Mouse (Mus musculus) hindbrain, embryonic 15.5 days (tissue): ENCODE measurements around the gene Ist1. TPM values are rescaled to one million over a fixed set of nuclear protein-coding genes. Genes with fewer than 3 reads are reported as not detected.

Experiments
- ATAC-seq: fragments of 200-750 bp; cut with Nextera tagmentation; 2 replicates; pipeline ENCODE4 v1.8.0; 2017; ENCODE audit warnings: low read depth, moderate number of reproducible peaks, moderate TSS enrichment; ENCODE audit not compliant: low FRiP score
- H3K27ac ChIP-seq: fragments of 300-500 bp; sonication (generic); replicated peaks from 2 replicates; pipeline ENCODE4 v1.5.1; 2015; ENCODE audit warnings: mild to moderate bottlenecking, inconsistent platforms
- H3K27me3 ChIP-seq: fragments of 300-500 bp; sonication (generic); 2 replicates; pipeline ENCODE4 v1.6.1; 2015; ENCODE audit warnings: control low read depth, inconsistent platforms
- H3K36me3 ChIP-seq: fragments of 300-500 bp; sonication (generic); 2 replicates; pipeline ENCODE4 v1.6.1; 2015; ENCODE audit warnings: control low read depth, inconsistent platforms
- H3K4me1 ChIP-seq: fragments of 300-500 bp; sonication (generic); replicated peaks from 2 replicates; pipeline ENCODE4 v1.6.1; 2015; ENCODE audit warnings: control low read depth, inconsistent platforms
- H3K4me2 ChIP-seq: fragments of 300-500 bp; sonication (generic); 2 replicates; pipeline ENCODE4 v1.6.1; 2015; ENCODE audit warnings: moderate library complexity, mild to moderate bottlenecking, inconsistent platforms
- H3K4me3 ChIP-seq: fragments of 300-500 bp; sonication (generic); 2 replicates; pipeline ENCODE4 v1.5.1; 2015; ENCODE audit warnings: mild to moderate bottlenecking, inconsistent platforms
- H3K9ac ChIP-seq: fragments of 300-500 bp; sonication (generic); 2 replicates; pipeline ENCODE4 v1.6.1; 2015; ENCODE audit warnings: inconsistent platforms
- H3K9me3 ChIP-seq: fragments of 300-500 bp; sonication (generic); 2 replicates; pipeline ENCODE4 v1.6.1; 2016; ENCODE audit warnings: control low read depth, inconsistent platforms
- WGBS: fragments of 180-500 bp; shearing (Covaris S2); methylation state at CpG from one replicate; pipeline ENCODE4 v1.1.7; 2015; 5-methylcytosine and 5-hydroxymethylcytosine counted together
- polyA plus RNA-seq: library from polyadenylated mRNA; unstranded; fragments of >200 nt; fragmentation: Nextera tagmentation; extraction: Ambion mirVana; gene quantifications from 2 replicates; pipeline ENCODE4 v1.2.1, GENCODE M21; 2015

Gene Ist1
- polyA plus RNA-seq, 1 experiment from 2014 or later, result 148 TPM

- H3K36me3 ChIP-seq, result peaks cover 90% of the 10 kb centered on the region
- no peak overlapping the region for H3K27ac ChIP-seq
- H3K9me3 ChIP-seq, result no peaks in the 10 kb centered on the region
- ATAC-seq, result no peak
- H3K4me3 ChIP-seq, result no peak overlapping the region
- H3K9ac ChIP-seq, result no peak overlapping the region
- H3K4me2 ChIP-seq, result no peak overlapping the region
- WGBS, result 95% methylated on average over 9 of the region's 9 CpGs
- no peaks in the 10 kb centered on the region for H3K4me1 ChIP-seq
- H3K27me3 ChIP-seq, result no peaks in the 10 kb centered on the region
These were observed 17.0 kb downstream of the Ist1 start for GRCm38 (mm10) chr8:109675896-109676643.

GRCm38 (mm10) chr8:109673596-109673995 lies 19.5 kb downstream of the Ist1 start:
- Histone ChIP-seq H3K9me3 (no peaks in the 10 kb centered on the region), H3K9ac (no peak overlapping the region), H3K4me3 (no peak overlapping the region), H3K4me2 (no peak overlapping the region), H3K36me3 (peaks cover 89% of the 10 kb centered on the region), H3K27me3 (no peaks in the 10 kb centered on the region), H3K4me1 (no peaks in the 10 kb centered on the region), H3K27ac (no peak overlapping the region)
- no peak for ATAC-seq
- 92% methylated on average over 2 of the region's 2 CpGs for WGBS

- Histone ChIP-seq H3K4me1 (no peaks in the 10 kb centered on the region), H3K4me2 (no peak overlapping the region), H3K27ac (no peak overlapping the region), H3K9me3 (no peaks in the 10 kb centered on the region), H3K36me3 (peaks cover 90% of the 10 kb centered on the region), H3K9ac (no peak overlapping the region), H3K4me3 (no peak overlapping the region), H3K27me3 (no peaks in the 10 kb centered on the region)
- 90% methylated on average over 5 of the region's 5 CpGs for WGBS
- no peak for ATAC-seq
These were observed 20.4 kb downstream of the Ist1 start for GRCm38 (mm10) chr8:109672656-109673055.

GRCm38 (mm10) chr8:109666616-109667015 lies 26.4 kb downstream of the Ist1 start:
- no peak overlapping the region for H3K27ac ChIP-seq
- H3K4me3 ChIP-seq, result no peak overlapping the region
- H3K27me3 ChIP-seq, result no peaks in the 10 kb centered on the region
- no peaks in the 10 kb centered on the region for H3K4me1 ChIP-seq
- ATAC-seq, result no peak
- H3K4me2 ChIP-seq, result no peak overlapping the region
- peaks cover 45% of the 10 kb centered on the region for H3K36me3 ChIP-seq
- no peaks in the 10 kb centered on the region for H3K9me3 ChIP-seq
- 83% methylated on average over 5 of the region's 5 CpGs for WGBS
- H3K9ac ChIP-seq, result no peak overlapping the region

- Histone ChIP-seq H3K4me2 (no peak overlapping the region), H3K4me1 (no peaks in the 10 kb centered on the region), H3K27me3 (no peaks in the 10 kb centered on the region), H3K36me3 (peaks cover 10% of the 10 kb centered on the region; the same call in 1 of the 2 replicates), H3K9ac (no peak overlapping the region), H3K9me3 (no peaks in the 10 kb centered on the region), H3K27ac (no peak overlapping the region), H3K4me3 (no peak overlapping the region)
- 86% methylated on average over 3 of the region's 3 CpGs for WGBS
- ATAC-seq, result no peak
These were observed 30.7 kb downstream of the Ist1 start for GRCm38 (mm10) chr8:109662328-109662727.

GRCm38 (mm10) chr8:109656860-109657259 lies 36.2 kb downstream of the Ist1 start:
- ATAC-seq, result no peak

GRCm38 (mm10) chr8:109650801-109651200 lies 42.3 kb downstream of the Ist1 start:
- Histone ChIP-seq H3K9ac (no peak overlapping the region), H3K4me1 (no peaks in the 10 kb centered on the region), H3K4me3 (no peak overlapping the region), H3K4me2 (no peak overlapping the region), H3K27ac (no peak overlapping the region), H3K36me3 (no peaks in the 10 kb centered on the region), H3K9me3 (no peaks in the 10 kb centered on the region), H3K27me3 (no peaks in the 10 kb centered on the region)
- ATAC-seq, result no peak
- 68% methylated on average over 10 of the region's 10 CpGs for WGBS

More at GRCm38 (mm10) chr8:109656860-109657259, 36.2 kb downstream of the Ist1 start:
- no peaks in the 10 kb centered on the region for H3K36me3 ChIP-seq
- H3K27me3 ChIP-seq, result no peaks in the 10 kb centered on the region
- no peak overlapping the region for H3K4me2 ChIP-seq
- H3K4me3 ChIP-seq, result no peak overlapping the region
- H3K9ac ChIP-seq, result no peak overlapping the region
- no peaks in the 10 kb centered on the region for H3K4me1 ChIP-seq
- H3K9me3 ChIP-seq, result no peaks in the 10 kb centered on the region
- WGBS, result 86% methylated on average over 3 of the region's 3 CpGs
- no peak overlapping the region for H3K27ac ChIP-seq

GRCm38 (mm10) chr8:109648469-109648868 lies 44.6 kb downstream of the Ist1 start:
- Histone ChIP-seq H3K27ac (no peak overlapping the region), H3K4me3 (no peak overlapping the region), H3K36me3 (no peaks in the 10 kb centered on the region), H3K4me2 (no peak overlapping the region), H3K9me3 (no peaks in the 10 kb centered on the region), H3K27me3 (no peaks in the 10 kb centered on the region), H3K4me1 (no peaks in the 10 kb centered on the region), H3K9ac (no peak overlapping the region)
- WGBS, result 61% methylated on average over 7 of the region's 7 CpGs
- no peak for ATAC-seq

- no peaks in the 10 kb centered on the region for H3K36me3 ChIP-seq
- ATAC-seq, result no peak
- no peak overlapping the region for H3K4me2 ChIP-seq
- H3K9me3 ChIP-seq, result no peaks in the 10 kb centered on the region
- H3K27ac ChIP-seq, result no peak overlapping the region
- 66% methylated on average over 11 of the region's 11 CpGs for WGBS
- H3K4me3 ChIP-seq, result no peak overlapping the region
- H3K27me3 ChIP-seq, result no peaks in the 10 kb centered on the region
- H3K9ac ChIP-seq, result no peak overlapping the region
- no peaks in the 10 kb centered on the region for H3K4me1 ChIP-seq
These were observed 45.7 kb downstream of the Ist1 start for GRCm38 (mm10) chr8:109647331-109647730.

GRCm38 (mm10) chr8:109641236-109641635 lies 51.8 kb downstream of the Ist1 start:
- Histone ChIP-seq H3K27ac (no peak overlapping the region), H3K9ac (no peak overlapping the region), H3K4me3 (no peak overlapping the region), H3K9me3 (no peaks in the 10 kb centered on the region), H3K27me3 (no peaks in the 10 kb centered on the region), H3K36me3 (no peaks in the 10 kb centered on the region), H3K4me2 (no peak overlapping the region), H3K4me1 (no peaks in the 10 kb centered on the region)
- no peak for ATAC-seq
- 84% methylated on average over 5 of the region's 5 CpGs for WGBS

- Histone ChIP-seq H3K4me2 (no peak overlapping the region), H3K4me3 (no peak overlapping the region), H3K9me3 (no peaks in the 10 kb centered on the region), H3K36me3 (no peaks in the 10 kb centered on the region), H3K4me1 (no peaks in the 10 kb centered on the region), H3K27ac (no peak overlapping the region), H3K9ac (no peak overlapping the region), H3K27me3 (no peaks in the 10 kb centered on the region)
- no peak for ATAC-seq
- WGBS, result 73% methylated on average over 7 of the region's 7 CpGs
These were observed 52.6 kb downstream of the Ist1 start for GRCm38 (mm10) chr8:109640410-109640809.

GRCm38 (mm10) chr8:109638851-109639250 lies 54.2 kb downstream of the Ist1 start:
- 71% methylated on average over 5 of the region's 5 CpGs for whole genome bisulfite sequencing
- no peak for ATAC-seq
- Histone ChIP-seq H3K4me2 (no peak overlapping the region), H3K4me3 (no peak overlapping the region), H3K27me3 (no peaks in the 10 kb centered on the region), H3K4me1 (no peaks in the 10 kb centered on the region), H3K9me3 (no peaks in the 10 kb centered on the region), H3K9ac (no peak overlapping the region), H3K27ac (no peak overlapping the region), H3K36me3 (no peaks in the 10 kb centered on the region)

GRCm38 (mm10) chr8:109635146-109635545 lies 57.9 kb downstream of the Ist1 start:
- Histone ChIP-seq H3K4me3 (no peak overlapping the region), H3K36me3 (no peaks in the 10 kb centered on the region), H3K27me3 (no peaks in the 10 kb centered on the region), H3K9ac (no peak overlapping the region), H3K27ac (no peak overlapping the region), H3K4me2 (no peak overlapping the region), H3K4me1 (no peaks in the 10 kb centered on the region), H3K9me3 (no peaks in the 10 kb centered on the region)
- 89% methylated on average over 8 of the region's 8 CpGs for WGBS
- no peak for ATAC-seq
